Mouse (Mus musculus) ES-CJ7 (cell line): Measurements from ENCODE around the gene Gm765.
A peak's percentile ranks its signal among the peaks of the same experiment; 100 is the strongest.

Source experiments
- DNase-seq: peaks from one replicate; pipeline ENCODE4 v3.0.0; 2011; ENCODE audit warnings: low read depth, low spot score

The Gm765 gene

DNA sequence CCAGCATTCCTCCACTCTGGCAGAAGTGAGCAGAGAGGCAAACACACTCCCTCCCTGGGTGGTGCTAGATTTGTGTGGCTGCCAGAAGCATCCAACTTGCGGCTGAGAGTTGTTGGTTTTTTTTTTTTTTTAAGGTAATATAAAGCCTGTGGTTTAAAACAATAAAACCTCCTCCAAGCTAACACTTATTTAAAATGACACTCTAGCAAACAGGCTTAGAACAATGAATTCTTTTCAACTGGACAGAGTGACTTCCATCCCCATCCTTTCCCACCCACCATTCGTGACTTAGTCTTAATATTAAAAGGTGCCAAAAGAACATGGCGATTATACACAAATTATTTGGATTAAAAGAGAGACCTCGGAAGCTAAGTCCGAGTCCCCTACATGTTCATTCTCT lies at the start of gene Gm765:
Gene Gm765, minus strand, starts transcription at position 101 of the 400 bp plus-strand sequence.
- no peak for DNase-seq

DNA sequence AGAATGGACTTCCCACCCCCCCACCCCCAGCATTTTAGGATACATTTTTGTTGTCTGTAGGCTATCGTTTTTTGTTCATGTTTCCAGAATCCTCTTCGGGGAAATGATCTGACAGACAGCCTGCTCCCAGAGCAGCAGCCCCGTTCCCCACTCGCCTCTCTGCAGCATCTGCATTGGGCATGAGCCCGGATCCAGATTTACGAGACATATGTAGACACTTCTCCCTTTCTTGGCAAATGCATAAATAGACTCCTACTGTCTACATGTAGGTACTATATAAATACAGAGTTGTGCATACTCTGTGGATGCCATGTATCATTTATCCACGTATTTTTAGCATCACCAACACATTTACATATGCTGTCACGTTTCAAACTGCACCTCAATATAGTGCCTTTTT lies 42.9 kb upstream of the Gm765 start:
- DNase-seq = no peak

DNA sequence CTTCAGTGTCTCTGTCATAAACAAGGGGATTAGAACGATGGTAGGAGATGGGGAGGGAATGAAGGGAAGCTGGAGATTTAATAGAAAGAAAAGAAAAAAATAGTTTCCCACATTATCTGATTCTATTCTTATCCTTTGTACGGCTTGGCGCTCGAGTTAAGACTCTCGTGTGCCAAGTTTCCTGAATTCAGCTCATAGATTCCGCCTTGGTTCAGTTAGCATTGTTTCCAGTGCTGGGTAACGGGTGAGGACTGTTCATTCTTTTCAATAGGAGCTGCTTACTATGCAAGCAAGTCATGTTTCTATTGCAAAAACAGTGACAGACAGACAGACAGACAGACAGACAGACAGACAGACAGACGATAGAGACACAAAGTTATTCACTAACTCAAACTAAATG lies 41.9 kb upstream of the Gm765 start:
- no peak for DNase-seq

DNA sequence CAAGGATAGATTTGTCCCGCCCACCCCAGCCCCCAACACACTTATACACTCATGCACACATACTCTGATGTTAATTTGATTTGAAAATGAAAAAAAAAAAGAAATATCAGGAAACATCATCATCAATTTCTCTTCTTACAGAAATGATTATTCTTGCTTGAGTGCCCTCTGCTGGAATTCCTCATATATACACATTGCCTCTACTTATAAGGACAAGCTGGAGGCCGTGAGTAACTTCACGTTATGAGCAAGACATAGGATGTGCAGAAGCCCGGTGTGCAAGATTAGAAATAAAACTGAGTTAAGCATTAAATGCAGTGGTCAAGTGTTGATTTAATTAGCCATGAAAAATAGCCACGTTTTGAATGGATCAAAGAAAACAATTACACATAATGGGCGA lies 40.9 kb upstream of the Gm765 start:
- peak; percentile 24 for DNase-seq

DNA sequence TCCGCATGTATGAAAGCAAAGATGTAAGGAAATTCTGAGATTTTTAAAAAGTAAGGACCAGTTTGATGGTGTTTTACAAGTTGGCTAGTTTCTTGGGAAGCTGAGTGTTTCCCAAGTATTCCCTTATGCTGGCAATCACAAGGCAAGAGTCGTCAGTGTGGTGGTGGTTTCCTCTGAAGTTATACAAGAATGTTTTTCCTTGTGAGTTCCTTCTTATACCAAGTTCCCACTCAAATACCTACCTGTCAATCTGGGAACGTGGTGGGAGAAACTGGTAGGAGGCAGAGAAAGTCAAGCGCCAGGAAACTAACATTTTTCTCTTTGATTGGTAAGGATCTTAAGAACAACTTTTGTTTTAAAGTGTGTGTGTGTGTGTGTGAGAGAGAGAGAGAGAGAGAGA lies 23.6 kb upstream of the Gm765 start:
- no peak for DNase-seq

DNA sequence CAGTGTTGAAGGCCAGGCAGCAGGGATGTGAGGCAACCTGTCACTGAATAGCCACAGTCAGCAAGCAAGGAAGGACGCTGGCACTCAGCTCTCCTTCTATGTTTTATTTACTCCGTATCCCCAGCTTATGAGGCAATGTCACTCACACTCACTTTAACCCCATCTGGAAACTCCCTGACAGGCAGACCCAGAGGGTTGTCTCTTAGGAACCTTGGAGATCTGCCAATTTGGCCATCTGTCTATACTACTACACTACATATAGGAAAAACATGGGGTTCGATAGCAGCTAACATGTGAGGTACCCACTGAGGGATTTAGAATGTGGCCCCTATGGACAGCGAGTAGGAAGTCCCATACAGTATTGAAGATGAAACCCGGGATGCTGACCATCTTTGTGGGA lies 12.7 kb upstream of the Gm765 start:
- DNase-seq = no peak

DNA sequence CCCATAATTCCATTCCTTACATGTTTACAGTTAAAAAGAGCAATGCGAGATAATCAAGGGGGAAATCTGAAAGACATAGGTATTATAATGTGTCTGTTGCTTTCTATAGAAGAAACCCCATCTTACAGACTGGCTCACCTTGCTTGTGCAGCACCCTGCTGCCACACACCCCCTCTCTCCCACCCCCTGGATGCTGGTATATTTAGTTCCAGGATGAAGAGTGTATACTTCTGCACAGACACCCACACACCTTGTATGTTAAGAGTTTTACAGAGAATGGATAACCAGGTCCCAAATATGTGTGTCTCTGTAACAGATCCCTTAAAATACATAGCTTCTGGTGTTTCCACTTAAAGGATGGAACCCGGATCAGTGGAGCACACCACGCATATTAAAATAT lies 10.7 kb upstream of the Gm765 start:
- DNase-seq = no peak

DNA sequence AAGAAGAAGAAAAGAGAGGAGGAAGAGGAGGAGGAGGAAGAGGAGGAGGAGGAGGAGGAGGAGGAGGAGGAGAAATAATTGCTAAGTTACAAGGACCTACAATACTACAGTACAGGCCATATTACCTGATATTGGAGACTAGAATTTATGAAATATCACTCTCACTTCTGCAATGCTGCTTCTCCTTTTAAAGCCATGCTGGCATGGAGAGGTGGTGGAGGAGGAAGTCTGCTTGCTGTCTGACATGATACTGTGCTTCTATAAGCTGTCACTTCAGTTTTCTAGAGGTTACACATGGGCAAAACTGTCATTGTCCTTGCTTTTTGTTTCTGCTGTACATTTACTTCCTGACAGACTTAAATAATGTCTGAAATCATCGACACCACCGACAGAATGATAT lies 9.8 kb downstream of the Gm765 start:
- no peak for DNase-seq

DNA sequence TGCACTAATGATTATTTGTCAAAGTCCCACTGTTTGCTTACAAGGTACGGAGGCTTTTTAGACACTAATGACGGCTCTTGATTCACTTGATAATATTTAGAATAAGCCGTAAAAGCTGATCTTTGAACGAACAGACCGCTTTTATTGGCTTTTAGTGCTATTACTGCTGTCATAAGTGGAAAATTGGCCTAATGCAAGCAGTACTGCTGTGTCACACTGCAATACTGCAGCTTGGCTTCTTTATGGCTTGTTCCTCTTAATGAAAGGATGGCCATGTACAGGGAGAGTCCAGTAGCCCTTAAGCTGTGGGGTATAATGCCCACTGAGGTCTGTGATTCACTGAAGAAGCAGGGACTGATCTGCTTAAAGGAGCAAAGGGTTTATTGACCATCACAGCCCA lies 30.9 kb downstream of the Gm765 start:
- no peak for DNase-seq

DNA sequence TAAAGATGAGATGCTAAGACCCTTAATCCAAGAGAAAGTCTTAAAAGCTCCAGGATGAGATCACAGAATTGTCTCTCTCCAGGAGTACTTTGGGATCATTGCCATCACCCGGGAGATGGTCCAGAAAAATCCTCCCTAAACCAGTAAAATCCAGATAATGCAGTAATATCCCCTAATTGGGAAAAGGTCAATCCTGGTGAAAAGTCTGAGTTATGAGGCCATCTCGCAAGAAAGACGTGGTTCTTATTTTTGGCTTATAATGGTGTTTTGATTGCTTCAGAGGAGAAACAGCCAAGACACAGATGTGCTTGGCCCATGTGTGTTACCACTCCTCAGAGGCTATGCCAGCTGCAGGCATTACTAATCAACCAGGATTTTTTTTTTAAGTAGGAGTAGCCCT lies 34.9 kb downstream of the Gm765 start:
- DNase-seq = no peak

DNA sequence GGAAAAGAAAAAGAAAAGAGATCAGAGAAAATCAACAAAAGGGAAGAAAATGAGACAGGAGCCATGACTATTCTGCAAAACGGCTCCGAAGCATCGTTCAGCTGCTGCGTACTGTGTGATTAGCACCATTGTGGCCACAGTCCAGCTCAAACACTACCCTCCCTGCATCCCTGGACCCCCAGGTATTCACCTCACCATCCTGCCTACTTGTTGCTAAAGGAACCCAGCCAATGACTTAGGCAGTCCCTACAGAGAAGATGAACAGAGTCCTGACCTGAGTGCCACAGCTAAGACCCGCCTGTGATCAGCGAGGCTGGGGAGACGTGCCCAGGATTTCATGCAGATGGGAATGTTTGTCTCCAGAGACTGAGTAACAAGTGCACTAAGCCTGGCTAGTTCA lies 35.4 kb downstream of the Gm765 start:
- DNase-seq = no peak

DNA sequence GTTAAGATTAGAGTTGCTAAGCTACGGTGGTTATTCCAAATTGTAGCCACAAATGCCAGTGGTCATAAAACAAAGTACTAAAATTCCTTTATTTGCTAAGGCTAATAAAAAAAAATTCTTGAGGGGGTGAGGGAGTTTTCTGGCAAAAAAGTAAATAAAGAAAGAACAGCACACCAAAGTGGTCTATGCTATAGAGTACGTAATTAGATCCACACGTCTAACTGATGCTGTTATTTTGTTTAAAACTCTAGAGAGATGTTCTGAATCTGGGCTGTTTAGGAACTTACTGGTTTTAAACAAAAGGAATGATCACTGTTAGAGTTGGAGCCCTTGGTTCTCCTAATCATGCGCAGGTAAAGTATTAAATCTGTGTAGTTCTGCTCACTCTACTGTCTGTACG lies 50.5 kb downstream of the Gm765 start:
- no peak for DNase-seq

DNA sequence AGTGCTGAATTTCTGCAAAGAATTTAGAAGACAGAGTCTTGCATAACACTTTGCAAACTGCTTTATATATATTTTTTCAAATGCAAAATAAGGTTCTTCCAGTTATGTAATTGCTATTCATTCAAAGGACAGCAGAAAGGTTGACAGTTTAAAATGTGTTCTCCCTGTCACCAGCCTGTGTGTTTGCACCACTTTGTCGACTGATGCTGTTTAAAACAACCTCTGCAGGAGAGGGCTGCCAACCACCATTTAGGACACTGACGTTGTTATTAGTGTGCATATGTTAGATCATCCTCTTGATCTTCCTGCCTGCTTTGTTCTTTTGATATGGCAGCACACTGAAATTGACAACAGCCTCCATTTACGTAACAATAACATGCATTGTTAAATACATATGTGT lies 54.2 kb downstream of the Gm765 start:
- no peak for DNase-seq

DNA sequence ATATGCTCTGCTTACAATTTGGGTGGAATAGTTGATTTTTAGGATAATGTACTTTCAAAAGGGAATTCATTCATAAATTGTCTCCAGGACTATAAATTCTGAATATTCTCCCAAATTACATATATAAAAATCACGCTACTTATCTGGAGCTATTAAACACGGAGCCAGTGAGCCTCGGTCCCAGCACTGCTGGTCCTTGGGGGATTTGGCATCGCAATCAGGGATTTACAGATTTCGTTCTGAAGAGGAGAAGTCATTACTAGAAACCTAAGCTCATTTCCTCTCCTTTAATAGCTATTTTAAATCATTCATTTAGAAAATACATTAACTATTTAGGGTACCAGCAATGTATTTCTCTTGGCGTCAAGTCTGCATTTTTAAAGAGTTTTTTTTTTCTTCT lies 55.0 kb downstream of the Gm765 start:
- DNase-seq = no peak

DNA sequence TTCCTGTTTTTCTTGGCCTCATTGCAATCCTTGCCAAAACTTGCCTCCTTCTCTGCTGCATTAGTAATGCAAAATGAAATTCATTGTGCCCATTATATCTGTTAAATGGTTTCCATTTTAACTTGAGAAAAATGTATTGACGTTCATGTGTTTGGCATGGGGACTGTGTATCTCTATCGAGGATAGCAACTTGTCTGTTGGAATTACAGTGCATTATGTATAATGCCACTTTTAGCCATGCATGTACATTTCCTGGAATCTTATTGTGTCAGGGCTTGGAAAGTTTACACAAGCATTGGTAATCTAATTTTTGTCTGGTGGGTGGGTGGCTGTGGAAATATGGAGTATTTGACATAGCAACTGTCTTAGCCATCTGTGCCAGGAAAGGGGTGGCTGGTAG lies 57.4 kb downstream of the Gm765 start:
- no peak for DNase-seq

DNA sequence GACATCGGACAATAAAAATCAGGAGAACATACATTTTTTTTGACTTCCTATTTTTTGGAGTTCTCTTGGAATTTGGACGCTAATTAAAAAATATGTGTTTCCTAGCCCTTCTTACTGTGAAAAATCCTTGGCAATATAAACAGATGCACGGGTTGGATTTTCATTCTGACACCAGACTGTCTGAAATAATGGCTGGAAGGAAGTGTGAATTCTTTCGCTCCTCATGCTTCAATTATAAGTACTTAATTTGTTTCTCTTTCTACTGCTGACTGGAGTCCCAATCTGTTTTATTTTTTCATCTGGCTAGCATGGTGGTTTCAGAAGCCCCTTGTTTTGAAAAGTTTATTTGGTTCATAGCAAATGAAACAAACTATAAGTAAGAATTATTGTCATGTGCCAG lies 59.8 kb downstream of the Gm765 start:
- DNase-seq = no peak

DNA sequence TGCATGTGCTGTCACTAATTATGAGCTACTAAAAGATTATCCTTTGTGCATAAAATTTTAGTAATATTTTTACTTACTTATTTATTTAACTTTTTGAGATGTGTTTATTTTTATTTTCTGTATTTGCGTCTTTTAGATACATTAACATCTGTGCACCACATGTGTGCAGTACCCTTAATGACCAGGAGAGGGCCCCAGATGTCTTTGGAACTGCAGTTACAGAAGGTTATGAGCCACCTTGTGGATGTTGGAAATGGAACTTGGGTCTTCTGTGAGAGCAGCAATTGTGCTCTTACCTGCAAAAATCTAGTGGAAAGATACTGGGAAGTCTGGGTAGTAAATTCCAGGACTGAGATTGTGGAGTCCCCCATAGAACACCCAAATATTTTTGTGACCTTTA lies 71.0 kb downstream of the Gm765 start:
- DNase-seq = peak; percentile 80

DNA sequence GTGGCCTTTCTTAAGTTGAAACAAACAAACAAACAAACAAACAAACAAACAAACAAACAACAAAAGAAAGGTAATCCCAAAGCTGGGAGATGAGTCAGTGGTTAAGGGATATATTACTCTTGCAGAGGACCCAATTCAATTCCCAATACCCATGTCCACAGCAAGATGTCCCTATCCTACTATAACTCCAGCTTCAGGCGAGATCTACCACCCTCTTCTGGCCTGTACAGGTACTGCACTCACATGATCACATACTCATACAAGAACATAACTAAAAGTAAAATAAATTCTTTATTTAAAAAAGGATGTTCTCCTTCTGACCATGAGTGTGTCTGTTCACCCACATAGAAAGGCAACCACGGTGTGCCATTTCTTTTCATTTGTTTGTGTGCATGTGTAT lies 79.6 kb downstream of the Gm765 start:
- DNase-seq = peak; percentile 56

DNA sequence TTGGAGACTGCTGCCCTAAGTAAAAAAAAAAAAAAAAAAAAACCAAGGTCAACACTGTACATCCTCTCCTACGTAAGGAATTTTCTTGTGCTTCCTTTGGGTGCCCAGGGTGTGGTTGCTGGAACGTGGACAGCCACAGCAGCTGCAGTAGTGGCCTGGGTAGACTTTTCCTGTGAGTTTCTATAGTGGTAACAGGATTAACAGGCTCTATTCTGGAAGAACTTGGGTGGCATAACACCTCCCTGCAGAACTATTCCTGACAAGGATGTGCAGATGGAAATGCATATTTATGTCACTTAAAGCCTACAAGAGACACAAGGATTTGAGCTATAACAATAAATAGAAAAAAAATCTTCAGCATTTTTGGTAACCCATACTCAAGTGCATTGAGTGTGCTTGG lies 83.5 kb downstream of the Gm765 start:
- DNase-seq = no peak

DNA sequence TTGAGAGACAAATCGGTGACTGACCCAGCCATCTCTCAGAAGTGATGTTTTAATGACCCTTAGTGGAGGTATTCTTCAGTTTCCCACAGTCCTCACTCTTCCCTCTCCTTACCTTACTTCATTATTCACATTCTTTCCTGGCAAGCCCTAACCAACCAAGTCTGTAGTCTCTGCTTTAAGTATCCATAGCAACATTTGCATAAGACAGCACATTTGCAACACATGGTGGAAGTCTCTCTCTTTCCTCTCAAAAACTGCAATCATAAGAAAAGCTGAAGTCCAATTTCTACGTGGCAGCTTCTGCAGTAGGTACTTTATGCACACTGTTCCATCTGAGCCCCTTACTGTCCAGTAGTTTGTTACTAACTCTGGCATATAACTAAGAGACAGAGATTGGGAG lies 96.1 kb downstream of the Gm765 start:
- no peak for DNase-seq

DNA sequence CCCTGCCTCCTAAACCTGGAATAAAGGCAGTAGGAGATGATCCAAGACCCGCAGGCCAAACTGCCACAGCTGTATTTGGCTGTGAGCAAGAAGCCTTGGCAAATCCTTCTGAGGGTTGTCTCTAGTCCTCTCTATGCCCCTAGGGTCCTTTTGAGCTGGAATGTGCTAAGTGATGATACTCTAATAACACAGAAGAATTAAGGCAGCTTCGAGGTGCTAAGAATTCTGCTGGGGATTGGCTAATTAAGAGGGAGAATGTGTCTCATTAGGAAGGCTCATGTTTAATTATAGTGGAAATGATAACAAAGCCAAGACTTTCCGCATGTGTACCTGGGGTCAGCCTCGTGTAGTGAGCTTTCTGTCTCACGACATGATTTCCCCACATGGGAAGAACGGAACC lies 99.4 kb downstream of the Gm765 start:
- DNase-seq = no peak

DNA sequence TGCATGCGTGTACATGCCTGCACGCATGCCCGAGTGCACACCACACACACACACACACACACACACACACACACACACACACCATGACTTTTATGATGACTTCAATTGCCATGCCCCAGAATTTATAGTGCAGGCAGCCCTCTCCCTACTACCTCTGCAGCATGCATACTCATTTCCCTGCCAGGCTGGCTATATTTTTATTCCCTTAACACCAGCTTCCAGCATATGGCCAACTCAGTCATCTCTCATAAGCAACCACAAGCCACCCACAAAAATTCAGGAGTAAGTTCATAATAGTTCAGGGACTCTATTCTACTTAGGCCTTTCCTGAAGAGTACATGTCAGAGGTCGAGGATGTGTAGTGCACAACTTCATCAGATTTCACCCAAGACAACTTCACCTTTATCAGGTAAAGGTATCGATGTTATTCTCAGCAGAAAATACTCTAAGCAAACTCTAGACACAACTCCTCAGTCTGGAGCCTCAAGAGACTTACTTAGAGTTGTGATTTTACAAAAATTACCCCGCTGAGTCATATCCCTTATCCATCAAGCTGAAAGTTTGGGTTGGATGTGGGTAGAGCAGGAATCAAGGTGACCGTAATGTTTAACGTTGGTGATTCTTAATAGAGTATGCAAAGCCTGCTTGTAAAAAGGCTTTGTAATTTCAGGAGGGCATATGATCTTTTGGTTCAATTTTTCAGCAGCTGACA lies 101.8 kb downstream of the Gm765 start:
- no peak for DNase-seq

DNA sequence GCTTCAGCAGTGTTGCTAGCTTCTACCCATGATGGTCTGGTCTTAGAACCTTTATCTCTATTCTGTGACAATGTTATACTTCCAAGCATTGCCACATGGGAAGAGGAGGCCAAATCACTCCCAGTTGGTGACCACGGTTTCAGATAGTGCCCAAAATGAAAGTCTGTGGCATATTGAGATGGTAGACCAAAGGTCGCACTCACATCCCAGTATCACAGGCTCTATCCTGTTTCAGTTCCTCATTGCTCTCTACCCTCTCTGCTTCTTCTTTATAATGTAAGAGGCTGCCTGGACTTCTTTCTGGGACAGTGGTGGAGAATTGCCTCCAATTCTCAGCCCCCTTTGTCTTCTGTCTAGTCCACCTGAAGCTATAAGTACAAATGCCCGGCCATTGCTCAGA lies 108.5 kb downstream of the Gm765 start:
- no peak for DNase-seq

DNA sequence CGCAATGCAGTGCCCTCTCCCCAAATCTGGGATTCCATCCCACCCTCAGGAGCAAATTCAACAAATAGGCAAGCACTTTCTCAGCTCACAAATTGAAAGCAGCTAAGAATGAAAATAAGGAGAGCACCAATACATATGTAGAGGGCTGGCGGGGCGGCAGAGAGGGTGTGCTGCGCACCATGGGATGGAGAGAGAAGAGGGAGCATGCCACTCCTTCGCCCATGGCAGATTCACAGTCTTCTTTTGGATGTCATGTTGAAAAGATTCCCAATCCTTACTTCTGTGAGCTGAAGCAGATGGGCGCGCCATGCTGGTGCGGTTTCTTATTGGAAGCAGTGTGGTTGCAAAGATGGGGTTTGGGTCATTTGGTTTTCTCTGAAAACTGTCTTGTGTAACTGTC lies 118.6 kb downstream of the Gm765 start:
- DNase-seq = no peak
